Mouse (Mus musculus): ENCODE measurements around the gene Golga3.

Golga3 gene

GRCm38 (mm10) chr5:110176362-110177020 is at the start of gene Golga3:
Golga3 (plus strand) TSS chr5:110176701.
- DNase-seq, result peak; percentile 91 to 93

GRCm38 (mm10) chr5:110135293-110136086 is 41.0 kb upstream of the Golga3 start, which contains the start of gene Chfr:
Chfr (plus strand) TSS chr5:110135842.
- peak; percentile 99 for DNase-seq

GRCm38 (mm10) chr5:110136087-110136464 is 40.4 kb upstream of the Golga3 start:
- DNase-seq, result no peak

GRCm38 (mm10) chr5:110137816-110138215 is 38.7 kb upstream of the Golga3 start:
- no peak for DNase-seq

GRCm38 (mm10) chr5:110139325-110139724 is 37.2 kb upstream of the Golga3 start:
- DNase-seq, result no peak

GRCm38 (mm10) chr5:110140424-110140823 is 36.1 kb upstream of the Golga3 start:
- no peak for DNase-seq

GRCm38 (mm10) chr5:110142309-110142708 is 34.2 kb upstream of the Golga3 start:
- DNase-seq, result no peak

- DNase-seq, result peak; percentile 9 to 14
Measured at GRCm38 (mm10) chr5:110143007-110143406, 33.5 kb upstream of the Golga3 start.

- no peak for DNase-seq
Measured at GRCm38 (mm10) chr5:110169374-110169773, 7.1 kb upstream of the Golga3 start.

- DNase-seq, result no peak
Measured at GRCm38 (mm10) chr5:110177021-110177420, 520 bp downstream of the Golga3 start.

GRCm38 (mm10) chr5:110178628-110179027 is 2.1 kb downstream of the Golga3 start:
- no peak for DNase-seq

- DNase-seq, result no peak
Measured at GRCm38 (mm10) chr5:110181716-110182115, 5.2 kb downstream of the Golga3 start.

GRCm38 (mm10) chr5:110203164-110203895 is 26.8 kb downstream of the Golga3 start:
- DNase-seq, result no peak

GRCm38 (mm10) chr5:110204777-110205176 is 28.3 kb downstream of the Golga3 start:
- no peak for DNase-seq

GRCm38 (mm10) chr5:110211312-110211711 is 34.8 kb downstream of the Golga3 start:
- DNase-seq, result no peak

GRCm38 (mm10) chr5:110216780-110217179 is 40.3 kb downstream of the Golga3 start:
- DNase-seq, result no peak

- no peak for DNase-seq
Measured at GRCm38 (mm10) chr5:110220331-110220730, 43.8 kb downstream of the Golga3 start.

GRCm38 (mm10) chr5:110222757-110223156 is 46.3 kb downstream of the Golga3 start:
- DNase-seq, result no peak

- DNase-seq, result no peak
Measured at GRCm38 (mm10) chr5:110225056-110225455, 48.6 kb downstream of the Golga3 start.

- no peak for DNase-seq
Measured at GRCm38 (mm10) chr5:110227336-110227883, 50.9 kb downstream of the Golga3 start.

GRCm38 (mm10) chr5:110230401-110230779 is 53.9 kb downstream of the Golga3 start:
- DNase-seq, result no peak

- peak; percentile 91 to 92 for DNase-seq
Measured at GRCm38 (mm10) chr5:110230780-110231461, 54.4 kb downstream of the Golga3 start, which contains the start of gene Ankle2. Ankle2 (plus strand) TSS chr5:110231004.
